Mouse (Mus musculus): Measurements from ENCODE around the gene Trcg1.
"Not testable (repeated sequence)": the region's sequence is repeated elsewhere in the genome, so short reads cannot be mapped to it uniquely, and the experiment has no call there.

Gene Trcg1

GRCm38 (mm10) chr9:57236256-57236655, at the start of gene Trcg1:
Gene Trcg1 (plus strand): TSS chr9:57236556.
- no peak for DNase-seq (ENCODE audit: low read depth, low spot score)

DNA sequence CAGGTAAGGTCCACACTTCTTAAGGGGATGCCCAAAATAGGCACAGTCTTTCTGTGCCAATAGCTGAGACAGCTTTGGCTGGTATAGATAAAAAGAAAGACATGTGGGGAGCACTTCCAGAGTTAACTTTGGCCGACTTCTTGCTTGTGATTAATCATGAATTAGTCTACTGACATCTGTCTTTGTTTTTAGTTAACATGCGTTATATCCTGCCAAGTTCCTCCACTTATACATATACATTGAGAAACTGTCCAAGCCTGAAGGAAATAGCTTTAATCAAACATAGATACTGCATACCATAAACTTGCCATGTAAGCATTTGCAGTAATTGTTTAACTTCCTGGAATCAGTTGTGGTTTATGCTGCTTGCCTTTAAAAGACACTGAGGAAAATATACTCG, 39.6 kb upstream of the Trcg1 start:
- no peak for DNase-seq (ENCODE audit: low read depth, low spot score)

GRCm38 (mm10) chr9:57197414-57197813, 38.9 kb upstream of the Trcg1 start:
- DNase-seq (ENCODE audit: low read depth, low spot score), result no peak

DNA sequence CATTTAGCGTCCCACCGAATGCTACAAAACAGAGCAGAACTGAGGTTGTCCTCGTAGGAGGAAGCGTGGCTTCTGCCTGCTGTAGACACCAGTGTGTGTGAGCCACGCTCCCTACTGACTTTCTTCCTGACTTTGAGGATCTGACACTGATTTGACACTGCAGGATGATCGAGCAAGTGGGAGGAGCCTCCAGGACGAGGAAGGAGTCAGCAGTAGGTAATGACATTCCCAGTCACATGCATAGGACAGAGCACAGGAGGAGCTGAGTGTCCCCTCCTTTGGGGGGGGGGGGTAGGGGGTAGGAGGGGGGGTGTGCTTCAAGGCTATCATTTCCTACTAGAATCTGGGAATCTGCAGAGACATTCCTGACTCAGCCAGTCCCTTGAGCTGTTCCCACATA, 33.4 kb upstream of the Trcg1 start:
- DNase-seq (ENCODE audit: low read depth, low spot score), result no peak

GRCm38 (mm10) chr9:57203571-57203970, 32.8 kb upstream of the Trcg1 start:
- not testable (repeated sequence) for DNase-seq (ENCODE audit: low read depth, low spot score)

DNA sequence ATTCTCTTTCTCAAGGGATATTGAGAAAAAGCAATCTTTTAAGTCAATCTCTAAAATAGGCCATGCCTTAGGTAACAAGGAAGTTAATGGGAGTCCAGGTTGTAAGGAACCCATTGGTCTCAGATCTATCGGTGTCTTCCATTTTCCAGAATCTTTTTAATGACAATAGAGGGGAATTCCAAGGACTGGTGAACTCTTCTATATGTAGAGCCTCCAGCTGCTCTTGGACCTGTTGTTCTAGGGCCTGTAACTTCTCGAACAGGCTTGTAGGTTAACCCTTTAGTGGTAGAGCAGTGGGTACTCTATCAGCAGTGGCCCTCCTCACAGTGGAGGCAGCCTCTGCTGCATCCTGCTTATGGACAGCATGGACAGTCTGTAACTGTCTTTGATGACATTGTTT, 29.5 kb upstream of the Trcg1 start:
- DNase-seq (ENCODE audit: low read depth, low spot score), result no peak

DNA sequence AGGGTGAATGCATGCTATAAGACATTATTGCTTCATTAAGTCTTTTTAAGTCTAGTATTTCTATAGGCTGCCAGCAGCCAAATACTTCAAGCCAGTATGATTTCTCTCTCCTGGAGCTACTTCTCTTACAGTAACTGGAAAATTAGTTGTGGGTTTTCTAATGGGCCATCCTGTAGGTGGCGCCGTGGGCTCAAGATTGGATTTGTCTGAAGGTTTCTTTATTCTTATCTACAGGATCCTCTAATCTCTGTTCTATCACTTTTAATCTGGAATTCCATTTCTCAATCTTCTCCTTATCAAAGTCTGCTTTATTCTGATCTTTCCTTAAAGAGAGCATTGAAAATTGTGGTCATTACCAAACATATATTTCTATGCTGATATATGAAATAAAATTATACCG, 27.0 kb upstream of the Trcg1 start:
- DNase-seq (ENCODE audit: low read depth, low spot score), result no peak

DNA sequence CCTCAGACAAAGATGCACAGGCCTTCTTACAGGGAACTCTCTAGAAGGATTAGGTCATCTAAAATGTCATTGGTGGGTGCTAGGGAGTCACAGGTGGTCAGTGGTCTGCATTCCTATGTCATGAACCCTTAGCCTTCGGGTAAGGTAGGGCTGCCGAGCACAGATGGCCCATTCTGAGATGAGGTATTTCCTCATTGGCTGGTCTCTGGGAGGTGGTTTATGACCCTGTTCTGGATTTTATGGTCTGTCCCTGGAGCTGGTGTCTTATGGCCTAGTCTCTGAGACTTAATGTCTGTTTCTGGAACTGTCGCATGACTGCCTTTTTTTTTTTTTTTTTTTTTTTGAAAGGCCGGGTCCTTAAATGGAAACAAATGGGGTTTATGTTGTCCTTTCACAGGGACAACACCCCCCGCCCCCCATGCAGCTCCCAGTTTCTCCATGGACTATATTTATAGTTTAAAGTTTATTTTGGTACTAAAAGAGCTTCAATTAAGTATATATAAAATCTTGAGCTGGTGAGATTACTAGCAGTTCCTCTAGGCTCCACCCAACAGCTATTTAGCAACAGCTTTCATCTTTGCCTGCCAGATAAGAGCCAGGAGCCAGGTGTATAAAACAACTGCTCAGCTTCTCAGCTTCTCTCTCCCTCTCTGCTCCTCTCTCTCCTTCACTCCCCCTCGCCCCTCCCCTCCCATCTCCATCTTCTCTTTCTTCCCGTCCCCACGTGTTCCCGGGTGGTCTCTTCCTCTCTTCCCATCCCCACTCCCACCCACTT, 23.7 kb upstream of the Trcg1 start:
- DNase-seq (ENCODE audit: low read depth, low spot score), result no peak

GRCm38 (mm10) chr9:57214500-57214899, 21.9 kb upstream of the Trcg1 start:
- DNase-seq (ENCODE audit: low read depth, low spot score), result no peak

DNA sequence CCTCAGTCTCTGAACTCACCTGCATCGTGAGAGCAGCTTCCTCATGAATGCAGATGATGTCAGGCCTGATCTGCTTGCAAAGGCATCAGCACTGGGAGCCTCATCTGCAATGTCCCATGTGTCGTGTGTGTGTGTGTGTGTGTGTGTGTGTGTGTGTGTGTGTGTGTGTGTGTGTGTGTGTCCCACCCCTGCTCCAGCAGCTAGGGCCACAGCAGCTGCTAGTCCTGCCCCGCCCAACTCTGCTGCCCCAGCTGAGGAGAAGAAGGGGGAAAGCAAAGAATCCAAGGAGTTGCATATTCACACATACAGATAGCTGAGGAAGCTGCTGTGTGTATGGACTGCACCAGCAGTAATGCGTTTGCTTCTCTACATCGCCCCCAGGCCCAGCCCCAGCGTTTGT, 19.1 kb upstream of the Trcg1 start:
- DNase-seq (ENCODE audit: low read depth, low spot score), result no peak

- DNase-seq (ENCODE audit: low read depth, low spot score), result no peak
Observed at GRCm38 (mm10) chr9:57218776-57219175, 17.6 kb upstream of the Trcg1 start.

GRCm38 (mm10) chr9:57219511-57219910, 16.8 kb upstream of the Trcg1 start:
- no peak for DNase-seq (ENCODE audit: low read depth, low spot score)

GRCm38 (mm10) chr9:57220356-57220755, 16.0 kb upstream of the Trcg1 start:
- peak; percentile 33 for DNase-seq (ENCODE audit: low read depth, low spot score)

DNA sequence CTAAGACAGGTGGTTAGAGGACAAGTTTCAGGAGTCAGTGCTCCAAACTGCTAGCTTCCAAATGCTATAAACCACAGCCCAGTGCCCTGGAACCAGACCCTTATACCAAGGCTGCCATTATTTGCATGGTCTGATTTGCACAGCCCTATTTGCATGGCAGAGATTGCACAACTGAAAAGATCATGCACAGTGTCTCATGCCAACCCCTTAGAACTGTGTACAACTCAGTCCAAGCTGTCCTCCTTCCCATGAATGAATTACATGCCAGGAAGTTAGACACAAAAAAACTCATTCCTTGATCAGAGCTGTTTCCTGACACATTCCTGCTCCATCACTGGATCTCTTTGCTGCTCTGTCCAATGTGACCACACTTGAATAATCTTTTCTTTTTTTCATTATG, 13.0 kb upstream of the Trcg1 start:
- no peak for DNase-seq (ENCODE audit: low read depth, low spot score)

GRCm38 (mm10) chr9:57225780-57226627, 10.4 kb upstream of the Trcg1 start:
- DNase-seq (ENCODE audit: low read depth, low spot score), result no peak

DNA sequence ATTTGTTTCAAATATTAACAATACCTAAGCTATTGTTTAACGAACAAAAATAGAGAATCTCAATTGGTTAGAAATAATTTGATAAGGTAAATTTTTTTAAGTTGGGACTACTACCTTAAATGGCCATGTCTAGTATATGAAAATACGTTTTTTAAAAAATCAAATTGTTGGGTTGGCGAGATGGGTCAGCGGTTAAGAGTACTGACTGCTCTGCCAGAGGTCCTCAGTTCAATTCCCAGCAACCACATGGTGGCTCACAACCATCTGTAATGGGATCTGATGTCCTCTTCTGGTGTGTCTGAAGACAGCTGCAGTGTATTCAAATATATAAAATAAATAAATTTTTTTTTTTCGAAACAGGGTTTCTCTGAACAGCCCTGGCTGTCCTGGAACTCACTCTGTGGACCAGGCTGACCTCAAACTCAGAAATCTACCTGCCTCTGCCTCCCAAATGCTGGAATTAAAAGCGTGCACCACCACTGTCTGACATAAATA, 9.7 kb upstream of the Trcg1 start:
- DNase-seq (ENCODE audit: low read depth, low spot score), result not testable (repeated sequence)

DNA sequence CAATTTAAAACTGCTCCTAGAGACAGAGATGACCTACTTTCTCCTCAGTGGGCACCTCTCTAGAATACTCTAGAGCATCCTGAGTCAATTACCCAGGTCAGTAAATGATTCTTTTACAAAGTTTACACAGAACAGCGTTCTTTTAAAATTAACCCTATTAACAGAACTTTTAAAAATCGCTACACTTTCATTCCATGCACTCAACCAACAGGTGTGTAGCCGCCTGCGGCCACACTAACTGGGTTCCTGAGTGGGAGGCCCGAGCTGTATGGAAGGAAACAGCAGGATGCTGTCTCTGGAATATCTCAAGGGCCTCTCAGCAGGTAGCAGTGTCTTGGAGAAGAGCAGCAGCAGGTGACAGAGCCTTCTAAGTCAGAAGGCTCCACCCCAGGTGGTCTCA, 9.2 kb upstream of the Trcg1 start:
- no peak for DNase-seq (ENCODE audit: low read depth, low spot score)

DNA sequence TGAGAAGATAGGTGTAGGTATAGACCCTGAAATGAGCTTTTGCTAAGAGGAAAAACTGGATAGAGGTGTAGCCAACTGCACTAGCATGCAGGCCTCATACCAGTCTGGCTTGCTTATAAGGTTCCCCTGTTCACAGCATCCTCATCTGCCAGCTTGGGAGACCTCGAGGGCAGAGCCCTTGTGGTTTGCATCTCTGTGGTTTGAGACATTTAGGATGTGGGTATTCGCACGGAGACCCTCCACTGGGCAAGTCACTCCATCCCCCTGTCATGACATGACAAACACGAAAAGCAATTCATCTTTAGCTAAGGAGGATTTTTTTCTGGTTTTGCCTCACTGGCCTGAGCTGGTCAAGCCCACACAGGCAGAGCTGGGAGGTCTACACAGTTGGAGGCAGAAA, 8.2 kb upstream of the Trcg1 start:
- no peak for DNase-seq (ENCODE audit: low read depth, low spot score)

DNA sequence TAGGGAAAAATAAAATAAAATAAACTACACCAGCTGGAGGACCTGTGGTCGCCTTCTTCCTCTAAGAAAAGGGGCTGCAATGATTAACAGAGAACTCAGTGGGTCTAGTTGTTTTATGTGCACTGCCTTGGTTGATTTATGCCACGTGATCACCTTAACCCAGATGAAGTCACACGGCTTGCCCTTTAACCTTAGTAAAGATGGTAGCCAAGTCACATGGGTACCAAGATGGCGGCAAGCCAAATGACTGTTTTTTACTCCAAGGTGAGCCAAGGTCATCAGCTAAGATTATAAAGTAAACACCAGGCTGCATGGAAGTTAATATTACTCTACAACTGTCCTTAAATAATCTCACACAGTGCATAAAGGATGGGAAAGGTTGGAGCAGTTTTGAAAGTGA, 6.6 kb upstream of the Trcg1 start:
- no peak for DNase-seq (ENCODE audit: low read depth, low spot score)

- no peak for DNase-seq (ENCODE audit: low read depth, low spot score)
Observed at GRCm38 (mm10) chr9:57230146-57230783, 6.1 kb upstream of the Trcg1 start.

GRCm38 (mm10) chr9:57231536-57232255, 4.7 kb upstream of the Trcg1 start:
- DNase-seq (ENCODE audit: low read depth, low spot score), result no peak

Data from WW6 (cell line).